Mouse (Mus musculus): ENCODE measurements around the gene Hmg20a.

- no peak for TF ChIP-seq CTCF (IDR thresholded peaks at IDR 0.05; ENCODE audit: borderline replicate concordance, insufficient read depth, low read length)
- peak; percentile 98 for TF ChIP-seq POLR2A (IDR thresholded peaks at IDR 0.05; ENCODE audit: low read depth, low read length)
Measured at GRCm38 (mm10) chr9:56417948-56418737, at the start of gene Hmg20a, which contains the start of gene Peak1.
